Mouse (Mus musculus) urinary bladder, postnatal 10 days (tissue): ENCODE results near the gene Trmt6.
A peak's percentile ranks its signal among the peaks of the same experiment; 100 is the strongest.

Experiments used
- DNase-seq: peaks from one replicate; pipeline ENCODE4 v3.0.0; 2022; ENCODE audit warnings: low spot score

Gene Trmt6

DNA sequence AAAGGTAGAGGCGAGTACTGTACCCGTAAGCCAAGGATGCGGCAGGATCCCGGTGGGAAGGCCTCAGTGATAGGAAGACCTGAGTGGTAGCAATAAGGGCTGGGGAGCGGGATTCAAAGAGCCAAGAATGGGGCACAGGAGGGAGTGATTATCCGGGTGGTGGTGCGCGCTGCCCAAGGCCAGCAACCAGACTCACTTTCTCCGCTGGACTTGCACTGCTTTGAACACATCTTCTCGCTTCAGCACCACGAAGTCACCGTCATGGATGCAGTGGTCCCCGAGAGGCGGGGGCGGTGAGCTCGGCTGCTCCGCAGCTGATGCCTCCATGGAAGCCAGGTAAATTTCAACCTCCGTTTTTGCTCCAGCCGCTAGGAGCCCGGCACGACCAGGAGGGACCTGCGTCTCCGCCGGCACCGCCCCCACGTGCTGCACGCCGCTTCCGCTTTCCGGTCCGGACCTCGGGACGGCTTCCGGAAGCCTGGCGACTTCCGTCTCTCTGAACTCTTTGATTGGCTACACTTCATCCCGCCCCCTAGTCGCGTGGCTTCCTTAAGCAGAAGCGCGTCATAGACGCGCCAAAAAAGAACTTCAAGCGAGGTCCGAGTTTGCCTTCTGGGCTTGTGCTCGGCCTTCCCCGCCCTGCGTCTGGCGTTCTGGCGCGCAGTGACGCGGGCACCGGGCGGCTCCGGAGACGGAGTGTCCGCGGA lies at the start of gene Trmt6, which contains the start of gene Mcm8:
TSS of gene Trmt6 (minus strand) at position 448 of the 707 bp plus-strand sequence.
TSS of gene Mcm8 (plus strand) at position 534 of the 707 bp plus-strand sequence.
- DNase-seq = peak; percentile 59

DNA sequence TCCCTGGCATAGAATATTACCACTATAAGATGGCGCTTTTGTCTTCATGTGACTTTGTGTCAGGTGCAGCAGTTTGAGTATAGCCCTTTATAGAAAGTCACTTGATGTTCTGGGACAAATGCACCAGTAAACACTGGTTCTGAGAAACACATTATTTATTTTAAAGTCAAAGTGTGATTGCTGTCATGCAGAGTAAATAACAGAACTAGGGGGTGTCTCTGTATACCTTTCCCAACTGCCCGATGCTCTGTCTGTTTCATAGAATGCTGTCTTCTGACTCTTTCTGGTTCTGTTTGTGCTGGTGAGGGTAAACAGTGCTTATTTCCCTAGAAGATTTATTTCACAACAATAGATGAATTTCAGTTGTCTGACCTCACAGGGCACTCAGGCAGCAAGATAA lies 47.5 kb upstream of the Trmt6 start:
- DNase-seq = no peak

- DNase-seq = no peak
Observed at GRCm38 (mm10) chr2:132861456-132861855, 45.6 kb upstream of the Trmt6 start.

- DNase-seq = no peak
Observed at GRCm38 (mm10) chr2:132860435-132860834, 44.6 kb upstream of the Trmt6 start.

DNA sequence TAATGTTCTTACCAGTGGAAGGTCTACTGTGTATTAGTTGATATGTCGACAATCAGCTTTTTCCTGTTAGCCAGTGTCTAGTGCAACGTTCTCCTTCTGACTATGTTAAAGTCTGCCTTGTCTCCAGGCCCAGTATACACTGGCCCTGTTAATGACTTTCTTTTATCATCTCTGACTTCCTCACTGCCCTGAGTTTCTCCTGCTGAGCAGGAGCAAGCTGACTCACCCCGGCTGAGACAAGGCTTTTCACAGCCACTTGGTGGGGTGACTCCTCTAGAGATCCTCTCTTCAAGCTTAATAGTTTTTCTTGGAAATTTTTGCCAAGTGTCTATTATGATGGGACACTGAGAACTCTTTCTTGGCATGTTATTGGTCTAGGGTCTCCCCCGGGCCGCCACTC lies 40.5 kb upstream of the Trmt6 start:
- no peak for DNase-seq

DNA sequence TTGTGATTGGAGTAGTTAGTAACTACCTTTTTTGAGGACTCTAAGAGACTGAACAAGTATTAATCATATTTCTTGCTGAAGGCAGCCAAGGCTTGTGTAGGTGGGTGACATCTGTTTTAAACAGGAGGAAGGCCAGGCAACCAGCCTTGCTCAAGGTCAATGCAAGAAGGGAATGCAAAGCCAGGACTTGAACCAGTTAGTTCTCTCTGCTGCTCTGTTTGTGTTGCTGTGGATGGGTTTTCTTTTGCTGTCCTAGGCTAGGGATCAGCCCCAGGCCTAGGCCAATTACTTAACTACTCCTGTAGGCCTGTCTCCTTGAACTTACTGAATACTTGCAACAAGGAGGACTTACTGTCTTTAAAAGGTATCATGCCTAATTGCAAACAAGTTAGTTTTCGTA lies 37.2 kb upstream of the Trmt6 start:
- DNase-seq = no peak

DNA sequence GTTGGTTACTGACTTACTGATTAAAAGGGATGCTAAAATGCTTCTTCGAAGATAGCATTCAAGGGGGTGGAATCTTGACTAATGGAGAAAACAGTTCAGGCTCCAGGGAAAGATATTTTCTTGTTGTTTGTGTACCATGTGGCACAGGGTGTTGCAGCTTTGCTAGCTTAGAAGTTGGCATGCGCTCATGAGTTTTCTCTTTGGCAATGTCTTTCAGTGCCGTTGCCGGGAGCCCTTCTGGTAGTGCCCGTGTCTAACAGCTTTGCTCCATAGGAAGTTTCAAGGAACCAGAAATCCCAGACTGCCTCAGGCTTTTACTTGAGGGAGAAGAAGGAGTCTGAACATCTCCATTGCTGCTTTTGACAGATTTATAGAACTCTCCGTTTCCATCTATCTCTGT lies 33.3 kb upstream of the Trmt6 start:
- no peak for DNase-seq

GRCm38 (mm10) chr2:132848361-132848760 lies 32.5 kb upstream of the Trmt6 start:
- DNase-seq = no peak

GRCm38 (mm10) chr2:132847581-132847980 lies 31.7 kb upstream of the Trmt6 start:
- no peak for DNase-seq

DNA sequence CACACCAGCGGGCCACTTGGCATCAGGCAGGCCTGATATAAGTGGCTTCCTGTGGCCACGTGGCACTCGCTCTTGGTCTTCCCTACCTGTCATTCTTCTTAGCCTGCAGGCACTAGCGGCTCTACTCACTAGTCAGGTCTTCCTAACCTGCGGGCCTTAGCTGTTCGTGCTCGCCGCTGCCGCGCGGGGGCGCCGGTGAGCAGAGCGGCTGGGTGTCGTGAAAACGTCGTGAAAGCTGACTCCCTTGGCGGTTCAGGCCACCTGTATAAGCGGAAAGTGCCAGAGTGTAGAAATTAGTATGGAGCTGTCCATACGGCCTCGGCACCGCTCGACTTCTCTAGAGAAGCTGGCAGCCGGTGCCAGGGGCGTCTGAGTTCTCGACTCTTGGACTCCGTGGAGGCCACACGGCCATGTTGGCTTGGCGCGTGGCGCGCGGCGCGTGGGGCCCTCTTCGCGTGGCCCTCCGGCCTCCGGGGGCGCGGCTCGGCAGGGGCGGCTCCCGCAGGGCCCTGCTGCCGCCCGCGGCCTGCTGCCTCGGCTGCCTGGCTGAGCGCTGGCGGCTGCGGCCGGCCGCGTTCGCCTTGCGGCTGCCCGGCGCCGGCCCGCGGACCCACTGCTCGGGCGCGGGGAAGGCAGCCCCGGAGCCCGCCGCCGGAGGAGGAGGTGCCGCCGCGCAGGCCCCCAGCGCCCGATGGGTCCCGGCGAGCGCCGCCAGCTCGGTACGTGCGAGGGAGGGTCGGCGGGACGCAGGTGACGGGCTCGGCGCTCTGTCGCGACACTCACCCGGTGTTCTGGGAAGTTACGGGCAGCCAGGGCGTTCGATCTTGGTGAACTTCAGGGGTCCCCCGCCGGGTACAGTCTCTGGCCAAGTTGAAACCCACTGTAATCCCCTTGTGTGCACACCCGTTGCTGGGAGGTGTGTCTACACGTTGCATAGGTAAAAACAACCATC lies 30.8 kb upstream of the Trmt6 start, which contains the start of gene Crls1:
TSS of gene Crls1 (plus strand) at position 260 of the 952 bp plus-strand sequence.
- DNase-seq = peak; percentile 80

DNA sequence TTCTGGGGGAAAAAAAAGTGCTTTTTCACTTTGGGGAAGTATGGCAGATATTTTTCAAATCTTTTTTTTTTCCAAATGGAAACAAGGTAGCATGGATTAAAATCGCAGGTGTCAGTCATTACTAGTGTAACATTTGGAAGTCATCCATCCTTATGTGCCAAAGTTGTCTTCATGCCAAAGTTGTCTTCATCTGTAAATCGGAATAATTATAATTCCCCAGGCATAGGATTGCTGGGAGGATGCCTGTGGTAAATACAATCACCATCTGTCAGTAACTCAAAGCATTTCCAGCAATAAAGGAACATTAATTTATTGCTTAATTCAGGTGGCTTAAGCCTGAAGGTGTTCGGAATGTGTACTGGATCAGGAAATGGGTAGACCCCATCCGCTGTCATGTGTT lies 25.2 kb upstream of the Trmt6 start:
- no peak for DNase-seq

- DNase-seq = no peak
Observed at GRCm38 (mm10) chr2:132802976-132803375, 12.9 kb downstream of the Trmt6 start.

DNA sequence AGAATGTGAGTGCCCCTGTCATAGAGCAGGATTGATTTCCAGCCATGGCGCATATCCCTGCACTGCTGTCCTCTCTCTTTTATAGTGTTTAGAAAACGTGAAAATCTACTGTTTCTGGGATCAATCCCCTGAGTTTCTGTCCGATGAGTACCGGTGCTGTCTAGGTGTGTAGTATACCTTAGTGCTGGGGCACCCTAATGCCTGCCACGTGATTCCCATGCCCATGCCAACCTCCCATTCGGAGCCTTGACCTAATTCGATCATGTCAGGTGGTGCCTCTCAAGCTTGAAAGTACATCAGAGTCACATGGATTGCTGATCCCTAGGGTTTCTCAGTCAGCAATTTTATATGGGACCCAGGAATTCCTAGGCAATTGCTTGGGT lies 21.7 kb downstream of the Trmt6 start:
- no peak for DNase-seq

GRCm38 (mm10) chr2:132793441-132794203 lies 22.2 kb downstream of the Trmt6 start:
- DNase-seq = no peak

- DNase-seq = no peak
Observed at GRCm38 (mm10) chr2:132784039-132784438, 31.8 kb downstream of the Trmt6 start.

DNA sequence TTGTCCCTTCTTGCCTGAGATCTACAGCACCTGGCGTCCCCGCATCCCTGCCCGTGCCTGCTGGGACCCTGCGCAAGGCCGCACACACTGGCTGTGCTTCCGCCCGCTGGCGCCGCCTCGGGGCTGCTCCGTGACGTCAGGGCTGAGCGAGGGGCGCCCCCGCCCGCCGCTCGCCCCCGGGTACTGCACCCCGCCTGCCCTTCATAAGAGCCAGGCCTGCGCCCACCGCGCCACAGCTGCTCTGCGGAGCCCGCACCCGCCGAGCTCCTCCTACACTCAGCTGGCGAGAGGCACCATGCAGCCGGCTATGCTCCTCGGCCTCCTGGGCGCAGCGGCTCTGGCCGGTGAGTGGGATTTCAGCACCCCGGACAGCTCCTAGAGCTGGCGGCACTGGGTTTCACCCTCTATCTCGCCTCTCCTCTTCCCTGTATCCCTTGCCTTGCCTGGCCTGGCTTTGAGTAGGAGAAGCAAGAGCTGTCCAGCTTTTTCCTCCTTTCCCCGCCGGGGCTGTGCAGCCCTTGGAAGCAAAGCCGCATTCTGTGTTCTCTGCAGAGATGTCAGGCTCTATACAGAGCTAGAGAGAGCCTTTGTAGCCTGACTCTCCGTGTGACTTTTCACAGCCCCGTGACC lies 34.3 kb downstream of the Trmt6 start:
- DNase-seq = peak; percentile 50

- DNase-seq = no peak
Observed at GRCm38 (mm10) chr2:132780978-132781377, 34.9 kb downstream of the Trmt6 start, which contains the start of gene Chgb. Chgb (plus strand) TSS chr2:132781278.

DNA sequence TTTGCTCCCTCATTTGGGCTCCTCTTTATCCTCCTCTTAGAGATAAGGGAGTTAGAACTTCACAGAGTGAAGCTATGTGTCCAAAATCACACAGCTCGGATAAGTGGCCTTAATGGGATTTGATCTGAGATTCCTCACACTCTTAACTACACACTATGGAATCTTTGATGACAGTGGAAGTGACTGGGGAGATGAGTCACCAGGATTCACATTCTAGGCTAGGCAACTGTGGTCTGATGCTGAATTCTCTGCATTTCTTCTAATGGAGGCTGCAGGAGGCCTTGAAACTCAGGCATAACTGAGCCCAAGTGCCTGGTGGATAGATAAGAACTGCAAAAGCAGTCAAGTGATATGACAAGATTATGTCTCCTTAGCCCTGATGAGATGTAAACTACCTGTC lies 45.0 kb downstream of the Trmt6 start:
- no peak for DNase-seq

DNA sequence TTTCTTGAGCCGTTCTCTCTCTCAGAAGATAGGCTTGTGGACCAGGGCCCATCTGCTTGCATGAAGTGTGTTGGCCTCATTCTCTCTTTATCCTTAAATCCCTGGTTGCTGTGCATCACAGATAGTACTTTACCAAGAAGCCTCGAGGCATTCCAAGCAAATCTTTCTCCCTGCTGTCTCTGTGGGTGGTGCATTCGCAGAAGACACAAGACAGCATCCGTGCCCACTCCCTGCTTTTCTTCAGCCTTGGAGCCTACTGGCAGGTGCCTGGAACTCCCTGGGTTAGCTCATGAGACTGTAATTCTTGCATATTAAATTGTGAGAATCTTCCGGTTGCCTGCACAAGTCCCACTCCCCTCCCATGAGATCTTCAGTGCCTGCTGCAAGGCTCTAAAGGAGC lies 57.9 kb downstream of the Trmt6 start:
- no peak for DNase-seq
